Mouse (Mus musculus) cerebellum, adult 11 months (tissue): ENCODE measurements at regions not wholly inside any gene's neighbourhood (a gene's known extent, or its start where the extent isn't known, plus 50 kb on each side); places are given as distances from the start of the nearest gene placed in this dataset.

Experiments used
- DNase-seq: peaks from one replicate; pipeline ENCODE4 v3.0.0; 2022

- DNase-seq = no peak
These were observed 60.3 kb downstream of the 4930544G11Rik start for GRCm38 (mm10) chr6:66012675-66013074.

- DNase-seq = no peak
These were observed 71.1 kb downstream of the 4930544G11Rik start for GRCm38 (mm10) chr6:66023531-66023930.

GRCm38 (mm10) chr6:66036789-66037188 is 84.4 kb downstream of the 4930544G11Rik start:
- no peak for DNase-seq

GRCm38 (mm10) chr6:66051852-66052251 is 99.4 kb downstream of the 4930544G11Rik start:
- no peak for DNase-seq

- no peak for DNase-seq
These were observed 100.0 kb downstream of the 4930544G11Rik start for GRCm38 (mm10) chr6:66052386-66052785.

- DNase-seq = no peak
These were observed 100.8 kb downstream of the 4930544G11Rik start for GRCm38 (mm10) chr6:66053197-66053596.

- no peak for DNase-seq
These were observed 116.5 kb downstream of the 4930544G11Rik start for GRCm38 (mm10) chr6:66068874-66069273.

GRCm38 (mm10) chr6:66077445-66077844 is 125.0 kb downstream of the 4930544G11Rik start:
- DNase-seq = no peak

- no peak for DNase-seq
These were observed 126.4 kb downstream of the 4930544G11Rik start for GRCm38 (mm10) chr6:66078769-66079168.

- DNase-seq = no peak
These were observed 149.2 kb downstream of the 4930544G11Rik start for GRCm38 (mm10) chr6:66101555-66102071.

- DNase-seq = no peak
These were observed 162.0 kb downstream of the 4930544G11Rik start for GRCm38 (mm10) chr6:66114366-66114765.

- DNase-seq = no peak
These were observed 169.2 kb downstream of the 4930544G11Rik start for GRCm38 (mm10) chr6:66121479-66122183.

- DNase-seq = no peak
These were observed 171.9 kb downstream of the 4930544G11Rik start for GRCm38 (mm10) chr6:66124292-66124691.

GRCm38 (mm10) chr6:66151786-66152185 is 199.4 kb downstream of the 4930544G11Rik start:
- no peak for DNase-seq

- DNase-seq = no peak
These were observed 202.4 kb downstream of the 4930544G11Rik start for GRCm38 (mm10) chr6:66154831-66155230.

GRCm38 (mm10) chr6:66160805-66161204 is 208.4 kb downstream of the 4930544G11Rik start:
- no peak for DNase-seq

- DNase-seq = no peak
These were observed 216.5 kb downstream of the 4930544G11Rik start for GRCm38 (mm10) chr6:66168913-66169312.

- DNase-seq = no peak
These were observed 245.6 kb downstream of the 4930544G11Rik start for GRCm38 (mm10) chr6:66197990-66198389.

GRCm38 (mm10) chr6:66200136-66200790 is 247.9 kb downstream of the 4930544G11Rik start:
- no peak for DNase-seq

- no peak for DNase-seq
These were observed 254.0 kb downstream of the 4930544G11Rik start for GRCm38 (mm10) chr6:66206197-66206925.

- DNase-seq = no peak
These were observed 265.1 kb downstream of the 4930544G11Rik start for GRCm38 (mm10) chr6:66217543-66217942.

- no peak for DNase-seq
These were observed 271.9 kb downstream of the 4930544G11Rik start for GRCm38 (mm10) chr6:66224164-66224903.

GRCm38 (mm10) chr6:66236368-66236767 is 284.0 kb downstream of the 4930544G11Rik start:
- DNase-seq = no peak
